Mouse (Mus musculus): ENCODE results near the gene Fuca1. TPM values are rescaled to one million over a fixed set of nuclear protein-coding genes. Genes with fewer than 3 reads are reported as not detected.

Gene Fuca1
- total and polyA plus RNA-seq, 3 experiments, result 32.6 to 77.6 (median 66.5) TPM

- TF ChIP-seq MAZ (IDR thresholded peaks at IDR 0.05; ENCODE audit: low read depth, low read length), result peak; percentile 88; the same call in 1 of the 2 replicates
- peak; percentile 96 for TF ChIP-seq IRF4 (IDR thresholded peaks at IDR 0.05; ENCODE audit: low read depth, low read length)
- TF ChIP-seq NRF1 (IDR thresholded peaks at IDR 0.05; ENCODE audit: low read depth, low read length), result peak; percentile 39; the same call in 1 of the 2 replicates
- peak in 1 of 2 experiments; percentile 39; a peak in 1 of 4 replicates for TF ChIP-seq CTCF (conservative IDR thresholded peaks at IDR 0.05 in 1 of 2, IDR thresholded peaks at IDR 0.05 in 1 of 2; ENCODE audit: low read depth in 2 of 2, low read length in 2 of 2)
- no peak for TF ChIP-seq PAX5 (IDR thresholded peaks at IDR 0.05; ENCODE audit: low read length)
- TF ChIP-seq POLR2AphosphoS2 (IDR thresholded peaks at IDR 0.05; ENCODE audit: low read depth, low read length), result no peak
- TF ChIP-seq MEF2A (IDR thresholded peaks at IDR 0.05; ENCODE audit: borderline replicate concordance, low read depth, low read length), result peak; percentile 80; the same call in 1 of the 2 replicates
- TF ChIP-seq MXI1 (IDR thresholded peaks at IDR 0.05; ENCODE audit: low read depth, low read length), result no peak
- no peak for TF ChIP-seq JUND (conservative IDR thresholded peaks at IDR 0.05; ENCODE audit: low read depth, low read length)
- TF ChIP-seq RAD21 (IDR thresholded peaks at IDR 0.05; ENCODE audit: low read depth, low read length), result peak; percentile 18
- no peak for TF ChIP-seq ZKSCAN1 (IDR thresholded peaks at IDR 0.05; ENCODE audit: borderline replicate concordance, low read depth, low read length)
- peak; percentile 83 for TF ChIP-seq CHD2 (IDR thresholded peaks at IDR 0.05; ENCODE audit: low read length)
- 0 out of 2 replicates have a peak, but pooled peaks have one; percentile 50 for TF ChIP-seq MAFK (IDR thresholded peaks at IDR 0.05; ENCODE audit: insufficient replicate concordance, low read length)
These were observed 20.5 kb upstream of the Fuca1 start (continued) for GRCm38 (mm10) chr4:135900008-135900407.

- Histone ChIP-seq H3K9ac (ENCODE audit: insufficient read depth, low read depth) (no peak overlapping the region), H3K4me2 (ENCODE audit: insufficient read depth, low read depth, poor library complexity, severe bottlenecking) (no peak overlapping the region), H3K9me3 (replicated peaks; ENCODE audit: low read length) (peaks cover 23% of the 10 kb centered on the region), H3K27ac (ENCODE audit: insufficient read depth, low read depth) (peak overlapping the region; percentile 63), H3K79me2 (replicated peaks; ENCODE audit: control insufficient read depth, extremely low read depth, insufficient read depth, poor library complexity, severe bottlenecking) (no peaks in the 10 kb centered on the region), H3K36me3 (replicated peaks in 1 of 2; ENCODE audit: control insufficient read depth in 1 of 2, insufficient read depth in 1 of 2, low read length in 1 of 2) (peaks cover 4 to 39% of the 10 kb centered on the region in 2 experiments), H3K4me1 (ENCODE audit: control insufficient read depth in 1 of 2, insufficient read depth in 2 of 2) (peaks cover 27 to 54% of the 10 kb centered on the region in 2 experiments; a peak in 3 of 4 replicates), H3K27me3 (replicated peaks) (no peaks in the 10 kb centered on the region), H3K4me3 (replicated peaks in 1 of 3; ENCODE audit: low read depth in 2 of 3, low read length in 2 of 3, poor library complexity in 1 of 3) (no peak overlapping the region)
- DNase-seq (ENCODE audit: extremely low read depth), result peak; percentile 86
- dilution Hi-C loops (cut with MboI; ENCODE audit: extremely low pct_ligation_motif_present, extremely low pct_unique_long_range_greater_than_20kb, low sequenced_read_pairs) (no loop called here), in situ Hi-C loops (cut with MboI; ENCODE audit: low pct_ligation_motif_present, low pct_unique_long_range_greater_than_20kb, low sequenced_read_pairs) (no loop called here)
- TF ChIP-seq NRF1 (IDR thresholded peaks at IDR 0.05; ENCODE audit: low read depth, low read length) (no peak), EP300 (IDR thresholded peaks at IDR 0.05; ENCODE audit: low read length) (peak; percentile 72), JUND (conservative IDR thresholded peaks at IDR 0.05; ENCODE audit: low read depth, low read length) (no peak), MXI1 (IDR thresholded peaks at IDR 0.05; ENCODE audit: low read depth, low read length) (no peak), E2F4 (IDR thresholded peaks at IDR 0.05; ENCODE audit: insufficient replicate concordance, low read depth, low read length) (no peak), RAD21 (IDR thresholded peaks at IDR 0.05; ENCODE audit: low read depth, low read length) (no peak; the same call in none of the 2 replicates), MAX (IDR thresholded peaks at IDR 0.05; ENCODE audit: low read length) (no peak; the same call in none of the 2 replicates), SMC3 (IDR thresholded peaks at IDR 0.05; ENCODE audit: low read depth, low read length) (peak; percentile 14), KAT2A (IDR thresholded peaks at IDR 0.05; ENCODE audit: insufficient replicate concordance, low read length) (0 out of 2 replicates have a peak, but pooled peaks have one; percentile 67), POLR2AphosphoS2 (IDR thresholded peaks at IDR 0.05; ENCODE audit: low read depth, low read length) (no peak), TBP (conservative IDR thresholded peaks at IDR 0.05; ENCODE audit: low read depth, low read length) (no peak), JUN (IDR thresholded peaks at IDR 0.05; ENCODE audit: insufficient read depth, low read depth, low read length) (no peak), PAX5 (IDR thresholded peaks at IDR 0.05; ENCODE audit: low read length) (no peak), TCF12 (IDR thresholded peaks at IDR 0.05; ENCODE audit: low read depth, low read length) (no peak), MEF2A (IDR thresholded peaks at IDR 0.05; ENCODE audit: borderline replicate concordance, low read depth, low read length) (peak; percentile 47; the same call in 1 of the 2 replicates), SIN3A (IDR thresholded peaks at IDR 0.05; ENCODE audit: low read length) (0 out of 2 replicates have a peak, but pooled peaks have one; percentile 37), GABPA (IDR thresholded peaks at IDR 0.05; ENCODE audit: insufficient replicate concordance, low read depth, low read length) (no peak), HCFC1 (IDR thresholded peaks at IDR 0.05; ENCODE audit: low read depth, low read length) (0 out of 2 replicates have a peak, but pooled peaks have one; percentile 15), MAFK (IDR thresholded peaks at IDR 0.05; ENCODE audit: insufficient replicate concordance, low read length) (no peak), ELF1 (IDR thresholded peaks at IDR 0.05; ENCODE audit: low read depth, low read length) (peak; percentile 46; the same call in 1 of the 2 replicates), UBTF (IDR thresholded peaks at IDR 0.05; ENCODE audit: low read depth, low read length) (no peak), ETS1 (conservative IDR thresholded peaks at IDR 0.05; ENCODE audit: low read depth, low read length) (peak; percentile 60; the same call in 1 of the 2 replicates), CTCF (conservative IDR thresholded peaks at IDR 0.05 in 1 of 2, IDR thresholded peaks at IDR 0.05 in 1 of 2; ENCODE audit: low read depth in 2 of 2, low read length in 2 of 2) (no peak), ZNF384 (IDR thresholded peaks at IDR 0.05; ENCODE audit: low read depth, low read length) (no peak), ZMIZ1 (IDR thresholded peaks at IDR 0.05; ENCODE audit: low read depth, low read length) (no peak), RCOR1 (conservative IDR thresholded peaks at IDR 0.05; ENCODE audit: low read depth, low read length) (no peak), IRF4 (IDR thresholded peaks at IDR 0.05; ENCODE audit: low read depth, low read length) (peak; percentile 35; the same call in 1 of the 2 replicates), USF2 (conservative IDR thresholded peaks at IDR 0.05; ENCODE audit: low read depth, low read length) (no peak), BHLHE40 (IDR thresholded peaks at IDR 0.05; ENCODE audit: low read depth, low read length) (peak; percentile 72), POLR2A (IDR thresholded peaks at IDR 0.05; ENCODE audit: low read depth, low read length) (no peak), MAZ (IDR thresholded peaks at IDR 0.05; ENCODE audit: low read depth, low read length) (no peak)
These were observed 17.8 kb upstream of the Fuca1 start for GRCm38 (mm10) chr4:135902606-135903242.

All from CH12.LX (cell line).